Mouse (Mus musculus) lung, adult 2 months (tissue): ENCODE results near the gene Gen1.

Experiments used
- CTCF ChIP-seq: fragments of 200-500 bp; IDR thresholded peaks from 2 replicates; pipeline ENCODE4 v1.5.1; 2011; ENCODE audit warnings: mild to moderate bottlenecking, low read length, control low read depth; ENCODE audit not compliant: insufficient read depth
- POLR2A ChIP-seq: fragments of 200-500 bp; IDR thresholded peaks from 2 replicates; pipeline ENCODE4 v1.6.1; 2011; ENCODE audit warnings: low read depth, mild to moderate bottlenecking, control low read depth, low read length, borderline replicate concordance; ENCODE audit errors: extremely low read depth

DNA sequence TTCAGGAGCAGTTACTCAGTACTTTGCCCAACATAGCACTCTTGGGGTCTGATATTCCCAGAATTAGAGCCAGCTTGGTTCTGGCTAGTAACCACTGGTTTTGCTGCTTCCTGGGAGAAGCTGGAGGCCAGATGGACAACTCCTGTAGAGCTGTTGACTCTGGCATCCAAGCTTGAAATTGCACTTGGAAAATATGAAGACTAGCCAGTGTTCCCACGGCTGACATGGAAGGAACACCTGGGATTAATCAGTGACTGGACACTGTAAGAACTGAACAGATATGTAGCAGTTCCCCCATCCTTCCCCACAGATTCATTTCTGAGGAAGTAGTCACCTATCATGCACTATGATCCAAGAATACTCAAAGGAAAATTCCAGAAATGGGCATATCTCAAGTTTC is 52.7 kb downstream of the Gen1 start:
- TF ChIP-seq CTCF = no peak
- no peak for TF ChIP-seq POLR2A
